In genomic region chr1:88260114-88260513, GRCm38 (mm10) we compare ENCODE assay signal across 10 mouse cellular contexts. TPM values are rescaled to one million over a fixed set of nuclear protein-coding genes. Genes with fewer than 3 reads are reported as not detected.
DNase-seq lines count a peak whose midpoint lies in the region; ATAC-seq and TF ChIP-seq lines count a peak whose summit lies in the region.
"Had no signal": no experiment of that assay in that cellular context is flagged by ENCODE, and none has a peak within 500 bp of the region (broad histone marks: within the 10 kb centered on the region; RNA-seq: fewer than 3 reads in every experiment).

No protein-coding gene starts in this region.

- peak in 1 of 2 experiments; percentile 31; a peak in 1 of 4 replicates for TF ChIP-seq POLR2A in MEL (IDR thresholded peaks at IDR 0.05; ENCODE audit: control insufficient read depth in 1 of 2, insufficient read depth in 1 of 2, low read depth in 1 of 2, low read length in 2 of 2, poor library complexity in 1 of 2)

- H3K4me1 ChIP-seq in heart, embryonic 12.5 days (replicated peaks), result peaks cover 31% of the 10 kb centered on the region
- H3K4me1 ChIP-seq in MEL (ENCODE audit: control insufficient read depth in 1 of 2, insufficient read depth in 2 of 2, low read length in 2 of 2), result peaks cover 7 to 17% of the 10 kb centered on the region in 2 experiments
- H3K4me1 ChIP-seq in hindbrain, embryonic 13.5 days (replicated peaks), result peaks cover 22% of the 10 kb centered on the region
- peaks cover 35% of the 10 kb centered on the region for H3K4me1 ChIP-seq in liver, embryonic 11.5 days (replicated peaks; ENCODE audit: control insufficient read depth, insufficient read depth, low read length)

- TF ChIP-seq RAD21 in MEL (IDR thresholded peaks at IDR 0.05; ENCODE audit: low read depth, low read length), result no peak

- peaks cover 36% of the 10 kb centered on the region for H3K9me3 ChIP-seq in heart, embryonic 12.5 days (replicated peaks)
- no peaks in the 10 kb centered on the region for H3K9me3 ChIP-seq in MEL (replicated peaks; ENCODE audit: insufficient read depth, low read length)
- H3K9me3 ChIP-seq in hindbrain, embryonic 13.5 days, result peaks cover 32% of the 10 kb centered on the region
- H3K9me3 ChIP-seq in liver, embryonic 11.5 days (ENCODE audit: control insufficient read depth, low read length), result peaks cover 34% of the 10 kb centered on the region

- no peaks in the 10 kb centered on the region for H3K79me2 ChIP-seq in MEL (ENCODE audit: control insufficient read depth, insufficient read depth, low read length, poor library complexity)

- no peak for TF ChIP-seq CTCF in MEL (IDR thresholded peaks at IDR 0.05 in 2 of 3, conservative IDR thresholded peaks at IDR 0.05 in 1 of 3; ENCODE audit: control insufficient read depth in 1 of 3, insufficient read depth in 1 of 3, low read depth in 2 of 3, low read length in 3 of 3, poor library complexity in 1 of 3, severe bottlenecking in 1 of 3)

- TF ChIP-seq EP300 in MEL (IDR thresholded peaks at IDR 0.05; ENCODE audit: low read depth in 1 of 2, low read length in 2 of 2), result no peak

- no peaks in the 10 kb centered on the region for H3K27me3 ChIP-seq in heart, embryonic 12.5 days (replicated peaks)
- no peaks in the 10 kb centered on the region for H3K27me3 ChIP-seq in MEL (ENCODE audit: control insufficient read depth in 1 of 2, insufficient read depth in 2 of 2, low read length in 2 of 2)
- H3K27me3 ChIP-seq in hindbrain, embryonic 13.5 days, result no peaks in the 10 kb centered on the region
- no peaks in the 10 kb centered on the region for H3K27me3 ChIP-seq in liver, embryonic 11.5 days (replicated peaks; ENCODE audit: control insufficient read depth, insufficient read depth, low read length)

- ATAC-seq in heart, embryonic 12.5 days (ENCODE audit: insufficient number of reproducible peaks, low FRiP score), result peak; percentile 1; the same call in 1 of the 2 replicates
- peak; percentile 7; the same call in 1 of the 2 replicates for ATAC-seq in hindbrain, embryonic 13.5 days (ENCODE audit: low FRiP score)
- ATAC-seq in liver, embryonic 11.5 days (replicated peaks; ENCODE audit: low FRiP score), result peak; percentile 27

- H3K4me3 ChIP-seq in heart, embryonic 12.5 days, result no peak overlapping the region
- H3K4me3 ChIP-seq in MEL (ENCODE audit: control insufficient read depth in 1 of 2, insufficient read depth in 1 of 2, low read depth in 2 of 2, low read length in 2 of 2), result no peak overlapping the region
- no peak overlapping the region for H3K4me3 ChIP-seq in hindbrain, embryonic 13.5 days
- H3K4me3 ChIP-seq in liver, embryonic 11.5 days (ENCODE audit: low read depth, low read length), result no peak overlapping the region

- no peak for DNase-seq in heart, adult 8-10 months (ENCODE audit: low spot score)
- DNase-seq in MEL (ENCODE audit: low read depth, low spot score), result peak; percentile 47
- no peak for DNase-seq in liver, embryonic 11.5 days (ENCODE audit: low spot score)
- DNase-seq in testis, postnatal 10 days (ENCODE audit: low spot score), result peak; percentile 88
- DNase-seq in layer of hippocampus, adult 9-11 months, result no peak
- no peak for DNase-seq in cerebellum, postnatal 36 days

- 78% methylated on average over 6 of the region's 6 CpGs for WGBS in heart, embryonic 12.5 days
- 80% methylated on average over 6 of the region's 6 CpGs for WGBS in hindbrain, embryonic 13.5 days
- 73% methylated on average over 6 of the region's 6 CpGs for WGBS in liver, embryonic 11.5 days

- H3K9ac ChIP-seq in heart, embryonic 12.5 days, result no peak overlapping the region
- no peak overlapping the region for H3K9ac ChIP-seq in MEL (ENCODE audit: control insufficient read depth, low read depth, low read length, poor library complexity, severe bottlenecking)
- H3K9ac ChIP-seq in hindbrain, embryonic 13.5 days, result no peak overlapping the region
- H3K9ac ChIP-seq in liver, embryonic 11.5 days (ENCODE audit: low read depth, low read length), result no peak overlapping the region

- peaks cover 56% of the 10 kb centered on the region for H3K36me3 ChIP-seq in heart, embryonic 12.5 days
- H3K36me3 ChIP-seq in MEL (ENCODE audit: control insufficient read depth in 1 of 2, insufficient read depth in 2 of 2, low read length in 2 of 2), result peaks cover 0 to 24% of the 10 kb centered on the region in 2 experiments; a peak in 3 of 4 replicates
- H3K36me3 ChIP-seq in hindbrain, embryonic 13.5 days, result peaks cover 59% of the 10 kb centered on the region
- H3K36me3 ChIP-seq in liver, embryonic 11.5 days (ENCODE audit: control insufficient read depth, insufficient read depth, low read length), result peaks cover 45% of the 10 kb centered on the region

- no peak overlapping the region for H3K4me2 ChIP-seq in heart, embryonic 12.5 days
- no peak overlapping the region for H3K4me2 ChIP-seq in hindbrain, embryonic 13.5 days
- no peak overlapping the region for H3K4me2 ChIP-seq in liver, embryonic 11.5 days

- H3K27ac ChIP-seq in heart, embryonic 12.5 days (ENCODE audit: poor library complexity, severe bottlenecking), result no peak overlapping the region
- H3K27ac ChIP-seq in MEL (ENCODE audit: control insufficient read depth, low read depth, low read length), result no peak overlapping the region
- no peak overlapping the region for H3K27ac ChIP-seq in hindbrain, embryonic 13.5 days
- H3K27ac ChIP-seq in liver, embryonic 11.5 days (ENCODE audit: low read depth, low read length), result no peak overlapping the region; the same call in 1 of the 2 replicates

TF ChIP-seq in MEL, 35 proteins besides CTCF, POLR2A, EP300 and RAD21:
- TF ChIP-seq UBTF (IDR thresholded peaks at IDR 0.05; ENCODE audit: borderline replicate concordance, insufficient read depth, low read depth, low read length), result no peak
- TF ChIP-seq SIN3A (IDR thresholded peaks at IDR 0.05; ENCODE audit: low read length), result no peak
- TF ChIP-seq TBP (IDR thresholded peaks at IDR 0.05; ENCODE audit: low read depth, low read length), result no peak

RNA-seq across cellular contexts. Expression of gene Hjurp, which starts 17.3 kb away (rescaled TPM):
- 141 TPM in 2 replicates for polyA plus RNA-seq in heart, embryonic 12.5 days (2016; fragmentation: Nextera tagmentation; extraction: Ambion mirVana)
- total RNA-seq in heart, adult 8-10 months (2022), result 10 to 100 TPM; 10.6 to 14.2 (median 11.0) TPM
- total RNA-seq in MEL (2012; rRNA removed), result 58.6 and 59.4 TPM in 2 replicates
- polyA plus RNA-seq in MEL (2012; ENCODE audit: insufficient read depth in 1 of 2, insufficient read length in 2 of 2, low read depth in 1 of 2, low replicate concordance in 2 of 2, missing spikeins in 1 of 2), result 100 to 1,000 TPM in 1 of 2 experiments, 10 to 100 TPM in 1; 76.3 to 103 TPM
- 82.0 and 82.8 TPM in 2 replicates for polyA plus RNA-seq in hindbrain, embryonic 13.5 days (2015; fragmentation: Nextera tagmentation; extraction: Ambion mirVana)
- polyA plus RNA-seq in liver, embryonic 11.5 days (2014; fragmentation: Nextera tagmentation; extraction: Ambion mirVana), result 146 and 168 TPM in 2 replicates

RNA-seq across cellular contexts. Expression of gene Trpm8, which starts 17.3 kb away (rescaled TPM):
- 0.05 TPM in 1 of 2 replicates, not detected in the other for polyA plus RNA-seq in heart, embryonic 12.5 days (2016; fragmentation: Nextera tagmentation; extraction: Ambion mirVana)
- not detected for total RNA-seq in heart, adult 8-10 months (2022)
- total RNA-seq in MEL (2012; rRNA removed), result not detected in 2 replicates
- not detected for polyA plus RNA-seq in MEL (2012; ENCODE audit: insufficient read depth in 1 of 2, insufficient read length in 2 of 2, low read depth in 1 of 2, low replicate concordance in 2 of 2, missing spikeins in 1 of 2)
- polyA plus RNA-seq in hindbrain, embryonic 13.5 days (2015; fragmentation: Nextera tagmentation; extraction: Ambion mirVana), result 0.04 TPM in 1 of 2 replicates, not detected in the other
- not detected in 2 replicates for polyA plus RNA-seq in liver, embryonic 11.5 days (2014; fragmentation: Nextera tagmentation; extraction: Ambion mirVana)
- total RNA-seq: heart, adult 18-20 months had no signal
- polyA plus RNA-seq: small intestine, adult 2 months had no signal

RNA-seq across cellular contexts. Expression of gene Mroh2a, which starts 33.3 kb away (rescaled TPM):
- 0.56 and 0.83 TPM in 2 replicates for polyA plus RNA-seq in heart, embryonic 12.5 days (2016; fragmentation: Nextera tagmentation; extraction: Ambion mirVana)
- under 1 TPM in 1 of 4 experiments, not detected in 3; 0.35 TPM for total RNA-seq in heart, adult 8-10 months (2022)
- 0.20 and 0.27 TPM in 2 replicates for total RNA-seq in MEL (2012; rRNA removed)
- 1 to 10 TPM in 1 of 2 experiments, not detected in 1; 2.5 TPM for polyA plus RNA-seq in MEL (2012; ENCODE audit: insufficient read depth in 1 of 2, insufficient read length in 2 of 2, low read depth in 1 of 2, low replicate concordance in 2 of 2, missing spikeins in 1 of 2)
- polyA plus RNA-seq in hindbrain, embryonic 13.5 days (2015; fragmentation: Nextera tagmentation; extraction: Ambion mirVana), result 0.66 and 0.79 TPM in 2 replicates
- 1.3 and 1.5 TPM in 2 replicates for polyA plus RNA-seq in liver, embryonic 11.5 days (2014; fragmentation: Nextera tagmentation; extraction: Ambion mirVana)
- total RNA-seq: heart, adult 18-20 months had no signal

RNA-seq across cellular contexts. Expression of gene Ugt1a1, which starts 48.4 kb away (rescaled TPM):
- polyA plus RNA-seq in heart, embryonic 12.5 days (2016; fragmentation: Nextera tagmentation; extraction: Ambion mirVana), result 0.22 TPM in 1 of 2 replicates, not detected in the other
- not detected for total RNA-seq in heart, adult 8-10 months (2022)
- not detected in 2 replicates for total RNA-seq in MEL (2012; rRNA removed)
- not detected for polyA plus RNA-seq in MEL (2012; ENCODE audit: insufficient read depth in 1 of 2, insufficient read length in 2 of 2, low read depth in 1 of 2, low replicate concordance in 2 of 2, missing spikeins in 1 of 2)
- polyA plus RNA-seq in hindbrain, embryonic 13.5 days (2015; fragmentation: Nextera tagmentation; extraction: Ambion mirVana), result not detected in 2 replicates
- 0.14 TPM in 1 of 2 replicates, not detected in the other for polyA plus RNA-seq in liver, embryonic 11.5 days (2014; fragmentation: Nextera tagmentation; extraction: Ambion mirVana)

RNA-seq across cellular contexts. Expression of gene Dnajb3, which starts 54.5 kb away (rescaled TPM):
- polyA plus RNA-seq in heart, embryonic 12.5 days (2016; fragmentation: Nextera tagmentation; extraction: Ambion mirVana), result 7.6 and 8.4 TPM in 2 replicates
- under 1 TPM; 0.26 to 0.60 (median 0.41) TPM for total RNA-seq in heart, adult 8-10 months (2022)
- not detected in 2 replicates for total RNA-seq in MEL (2012; rRNA removed)
- polyA plus RNA-seq in MEL (2012; ENCODE audit: insufficient read depth in 1 of 2, insufficient read length in 2 of 2, low read depth in 1 of 2, low replicate concordance in 2 of 2, missing spikeins in 1 of 2), result not detected
- polyA plus RNA-seq in hindbrain, embryonic 13.5 days (2015; fragmentation: Nextera tagmentation; extraction: Ambion mirVana), result 15.6 and 15.8 TPM in 2 replicates
- polyA plus RNA-seq in liver, embryonic 11.5 days (2014; fragmentation: Nextera tagmentation; extraction: Ambion mirVana), result 7.9 and 10.4 TPM in 2 replicates

Comparison
In these comparisons a context has a peak if more than half of its experiments do, and no peak if none do; other contexts are left out.
1. DNase-seq: peak in MEL (single experiment) and testis, postnatal 10 days (single experiment); none in heart, adult 8-10 months (single experiment), liver, embryonic 11.5 days (single experiment), layer of hippocampus, adult 9-11 months (single experiment) and cerebellum, postnatal 36 days (0 of 2).
2. Peak in every context shown above with its lines, with median percentiles within 50 percentile points of each other: ATAC-seq.